Mouse (Mus musculus) limb, embryonic 13.5 days (tissue): ENCODE data around the gene Cd81. TPM values are rescaled to one million over a fixed set of nuclear protein-coding genes. Genes with fewer than 3 reads are reported as not detected.

Experiments
- ATAC-seq: fragments of 200-750 bp; cut with Nextera tagmentation; 2 replicates; pipeline ENCODE4 v1.8.0; 2017; ENCODE audit warnings: low read depth, moderate number of reproducible peaks, moderate TSS enrichment; ENCODE audit not compliant: low FRiP score
- H3K27ac ChIP-seq: fragments of 300-500 bp; sonication (generic); 2 replicates; pipeline ENCODE4 v1.5.1; 2015; ENCODE audit warnings: inconsistent platforms, mild to moderate bottlenecking, moderate library complexity
- H3K27me3 ChIP-seq: fragments of 300-500 bp; sonication (generic); 2 replicates; pipeline ENCODE4 v1.6.1; 2015; ENCODE audit warnings: mild to moderate bottlenecking, inconsistent platforms
- H3K36me3 ChIP-seq: fragments of 300-500 bp; sonication (generic); 2 replicates; pipeline ENCODE4 v1.6.1; 2015; ENCODE audit warnings: inconsistent platforms, mild to moderate bottlenecking, moderate library complexity
- H3K4me1 ChIP-seq: fragments of 300-500 bp; sonication (generic); 2 replicates; pipeline ENCODE4 v1.6.1; 2015; ENCODE audit warnings: inconsistent platforms
- H3K4me2 ChIP-seq: fragments of 300-500 bp; sonication (generic); replicated peaks from 2 replicates; pipeline ENCODE4 v1.6.1; 2015; ENCODE audit warnings: inconsistent platforms, mild to moderate bottlenecking, moderate library complexity
- H3K4me3 ChIP-seq: fragments of 300-500 bp; sonication (generic); 2 replicates; pipeline ENCODE4 v1.5.1; 2015; ENCODE audit warnings: moderate library complexity, mild to moderate bottlenecking, inconsistent platforms
- H3K9ac ChIP-seq: fragments of 300-500 bp; sonication (generic); 2 replicates; pipeline ENCODE4 v1.6.1; 2015; ENCODE audit warnings: mild to moderate bottlenecking, inconsistent platforms
- H3K9me3 ChIP-seq: fragments of 300-500 bp; sonication (generic); 2 replicates; pipeline ENCODE4 v1.6.1; 2016; ENCODE audit warnings: inconsistent platforms
- WGBS: fragments of 180-500 bp; shearing (Covaris S2); methylation state at CpG from one replicate; pipeline ENCODE4 v1.1.7; 2015; 5-methylcytosine and 5-hydroxymethylcytosine counted together
- polyA plus RNA-seq: library from polyadenylated mRNA; unstranded; fragments of >200 nt; fragmentation: Nextera tagmentation; extraction: Ambion mirVana; gene quantifications from 2 replicates; pipeline ENCODE4 v1.2.1, GENCODE M21; 2015

Cd81 gene
- polyA plus RNA-seq, 1 experiment from 2014 or later, result 532 TPM

- Histone ChIP-seq H3K9me3 (no peaks in the 10 kb centered on the region), H3K9ac (no peak overlapping the region), H3K4me1 (peaks cover 3% of the 10 kb centered on the region), H3K4me2 (no peak overlapping the region), H3K4me3 (no peak overlapping the region), H3K27me3 (peaks cover 36% of the 10 kb centered on the region), H3K36me3 (no peaks in the 10 kb centered on the region), H3K27ac (no peak overlapping the region)
- 25% methylated on average over 1 of the region's 1 CpGs for WGBS
- no peak for ATAC-seq
Measured at GRCm38 (mm10) chr7:143112395-143112794, 59.9 kb downstream of the Cd81 start.

- peaks cover 13% of the 10 kb centered on the region for H3K27me3 ChIP-seq
Measured at GRCm38 (mm10) chr7:143114773-143115172, 62.2 kb downstream of the Cd81 start.

GRCm38 (mm10) chr7:143116521-143116920 lies 64.0 kb downstream of the Cd81 start:
- Histone ChIP-seq H3K4me3 (no peak overlapping the region), H3K9ac (no peak overlapping the region), H3K36me3 (no peaks in the 10 kb centered on the region), H3K4me2 (no peak overlapping the region), H3K4me1 (peaks cover 22% of the 10 kb centered on the region), H3K9me3 (no peaks in the 10 kb centered on the region), H3K27me3 (0 out of 2 replicates have a peak, but pooled peaks cover 5% of the 10 kb centered on the region), H3K27ac (no peak overlapping the region)
- ATAC-seq, result no peak
- 80% methylated on average over 5 of the region's 5 CpGs for WGBS

More at GRCm38 (mm10) chr7:143114773-143115172, 62.2 kb downstream of the Cd81 start:
- no peaks in the 10 kb centered on the region for H3K9me3 ChIP-seq
- no peak overlapping the region for H3K27ac ChIP-seq
- ATAC-seq, result no peak
- no peak overlapping the region for H3K4me3 ChIP-seq
- peaks cover 13% of the 10 kb centered on the region for H3K4me1 ChIP-seq
- H3K36me3 ChIP-seq, result no peaks in the 10 kb centered on the region
- H3K4me2 ChIP-seq, result no peak overlapping the region
- no peak overlapping the region for H3K9ac ChIP-seq

Other genes starting within 250 kb of the Cd81 start
- 0.46 and 0.77 TPM in 2 replicates for gene Th, start 121.6 kb upstream of the Cd81 start, polyA plus RNA-seq
- gene Ascl2, start 83.5 kb upstream of the Cd81 start, polyA plus RNA-seq, result 0.75 and 1.4 TPM in 2 replicates
- 3.4 and 5.2 TPM in 2 replicates for gene Tspan32, start 47.7 kb upstream of the Cd81 start, polyA plus RNA-seq
- gene Tssc4, start 16.5 kb downstream of the Cd81 start, polyA plus RNA-seq, result 112 and 115 TPM in 2 replicates
- gene Trpm5, start 41.9 kb downstream of the Cd81 start, polyA plus RNA-seq, result 20.9 and 22.1 TPM in 2 replicates
- 0.61 and 0.87 TPM in 2 replicates for gene Kcnq1, start 53.6 kb downstream of the Cd81 start, polyA plus RNA-seq